Mouse (Mus musculus) embryonic facial prominence, embryonic 15.5 days (tissue): ENCODE results near the gene Dgkb. TPM values are rescaled to one million over a fixed set of nuclear protein-coding genes. Genes with fewer than 3 reads are reported as not detected.

ENCODE experiments used
- ATAC-seq: fragments of 200-750 bp; cut with Nextera tagmentation; 2 replicates; pipeline ENCODE4 v1.8.0; 2017; ENCODE audit warnings: low read depth, moderate TSS enrichment; ENCODE audit not compliant: insufficient number of reproducible peaks, low FRiP score, low TSS enrichment
- H3K27ac ChIP-seq: fragments of 300-500 bp; sonication (generic); replicated peaks from 2 replicates; pipeline ENCODE4 v1.5.1; 2015; ENCODE audit warnings: mild to moderate bottlenecking, inconsistent platforms
- H3K27me3 ChIP-seq: fragments of 300-500 bp; sonication (generic); 2 replicates; pipeline ENCODE4 v1.6.1; 2015; ENCODE audit warnings: inconsistent platforms
- H3K36me3 ChIP-seq: fragments of 300-500 bp; sonication (generic); 2 replicates; pipeline ENCODE4 v1.6.1; 2015; ENCODE audit warnings: mild to moderate bottlenecking, inconsistent platforms
- H3K4me1 ChIP-seq: fragments of 300-500 bp; sonication (generic); 2 replicates; pipeline ENCODE4 v1.6.1; 2015; ENCODE audit warnings: inconsistent platforms
- H3K4me2 ChIP-seq: fragments of 300-500 bp; sonication (generic); replicated peaks from 2 replicates; pipeline ENCODE4 v1.6.1; 2015; ENCODE audit warnings: mild to moderate bottlenecking, inconsistent platforms
- H3K4me3 ChIP-seq: fragments of 300-500 bp; sonication (generic); replicated peaks from 2 replicates; pipeline ENCODE4 v1.5.1; 2015; ENCODE audit warnings: mild to moderate bottlenecking, inconsistent platforms
- H3K9ac ChIP-seq: fragments of 300-500 bp; sonication (generic); 2 replicates; pipeline ENCODE4 v1.6.1; 2015; ENCODE audit warnings: inconsistent platforms
- H3K9me3 ChIP-seq: fragments of 300-500 bp; sonication (generic); replicated peaks from 2 replicates; pipeline ENCODE4 v1.6.1; 2016; ENCODE audit warnings: inconsistent platforms
- WGBS: fragments of 180-500 bp; shearing (Covaris S2); methylation state at CpG from one replicate; pipeline ENCODE4 v1.1.7; 2015; 5-methylcytosine and 5-hydroxymethylcytosine counted together
- polyA plus RNA-seq: library from polyadenylated mRNA; unstranded; fragments of >200 nt; fragmentation: Nextera tagmentation; extraction: Ambion mirVana; gene quantifications from 2 replicates; pipeline ENCODE4 v1.2.1, GENCODE M21; 2015

The Dgkb gene
- polyA plus RNA-seq, 1 experiment from 2014 or later, result 1.3 TPM

GRCm38 (mm10) chr12:37883781-37884180, 66.3 kb downstream of the Dgkb start:
- Histone ChIP-seq H3K9me3 (no peaks in the 10 kb centered on the region), H3K9ac (no peak overlapping the region), H3K4me2 (no peak overlapping the region), H3K4me1 (peaks cover 10% of the 10 kb centered on the region; the same call in 1 of the 2 replicates), H3K4me3 (no peak overlapping the region), H3K27ac (no peak overlapping the region), H3K36me3 (no peaks in the 10 kb centered on the region), H3K27me3 (0 out of 2 replicates have a peak, but pooled peaks cover 4% of the 10 kb centered on the region)
- no peak for ATAC-seq
- 65% methylated on average over 4 of the region's 4 CpGs for WGBS

- Histone ChIP-seq H3K9me3 (no peaks in the 10 kb centered on the region), H3K27ac (no peak overlapping the region), H3K36me3 (no peaks in the 10 kb centered on the region), H3K4me2 (no peak overlapping the region), H3K27me3 (no peaks in the 10 kb centered on the region), H3K4me3 (no peak overlapping the region), H3K9ac (no peak overlapping the region), H3K4me1 (no peaks in the 10 kb centered on the region)
- no peak for ATAC-seq
Observed at GRCm38 (mm10) chr12:37888591-37888990, 71.1 kb downstream of the Dgkb start.

GRCm38 (mm10) chr12:37889431-37889830, 71.9 kb downstream of the Dgkb start:
- H3K4me1 ChIP-seq, result no peaks in the 10 kb centered on the region
- H3K9me3 ChIP-seq, result no peaks in the 10 kb centered on the region
- no peaks in the 10 kb centered on the region for H3K36me3 ChIP-seq
- H3K9ac ChIP-seq, result no peak overlapping the region
- ATAC-seq, result no peak
- no peak overlapping the region for H3K27ac ChIP-seq
- WGBS, result 73% methylated on average over 4 of the region's 4 CpGs
- H3K4me2 ChIP-seq, result no peak overlapping the region
- no peak overlapping the region for H3K4me3 ChIP-seq
- H3K27me3 ChIP-seq, result no peaks in the 10 kb centered on the region

GRCm38 (mm10) chr12:37891336-37891735, 73.8 kb downstream of the Dgkb start:
- no peak overlapping the region for H3K4me3 ChIP-seq
- no peaks in the 10 kb centered on the region for H3K36me3 ChIP-seq
- no peak overlapping the region for H3K27ac ChIP-seq
- no peaks in the 10 kb centered on the region for H3K4me1 ChIP-seq
- H3K4me2 ChIP-seq, result no peak overlapping the region
- WGBS, result 85% methylated on average over 3 of the region's 3 CpGs
- H3K9me3 ChIP-seq, result no peaks in the 10 kb centered on the region
- no peak overlapping the region for H3K9ac ChIP-seq
- no peak for ATAC-seq
- no peaks in the 10 kb centered on the region for H3K27me3 ChIP-seq

- Histone ChIP-seq H3K4me1 (no peaks in the 10 kb centered on the region), H3K36me3 (no peaks in the 10 kb centered on the region), H3K9me3 (no peaks in the 10 kb centered on the region), H3K27me3 (no peaks in the 10 kb centered on the region), H3K27ac (no peak overlapping the region), H3K4me2 (no peak overlapping the region), H3K4me3 (no peak overlapping the region), H3K9ac (no peak overlapping the region)
- 97% methylated on average over 2 of the region's 2 CpGs for WGBS
- ATAC-seq, result no peak
Observed at GRCm38 (mm10) chr12:37942163-37942562, 124.6 kb downstream of the Dgkb start.

GRCm38 (mm10) chr12:37956193-37956592, 138.7 kb downstream of the Dgkb start:
- 70% methylated on average over 4 of the region's 4 CpGs for WGBS
- Histone ChIP-seq H3K9me3 (no peaks in the 10 kb centered on the region), H3K36me3 (no peaks in the 10 kb centered on the region), H3K4me2 (no peak overlapping the region), H3K27ac (no peak overlapping the region), H3K9ac (no peak overlapping the region), H3K4me3 (no peak overlapping the region), H3K27me3 (no peaks in the 10 kb centered on the region), H3K4me1 (no peaks in the 10 kb centered on the region)
- no peak for ATAC-seq

- Histone ChIP-seq H3K9me3 (no peaks in the 10 kb centered on the region), H3K4me1 (no peaks in the 10 kb centered on the region), H3K36me3 (no peaks in the 10 kb centered on the region), H3K27ac (no peak overlapping the region), H3K4me2 (no peak overlapping the region), H3K4me3 (no peak overlapping the region), H3K9ac (no peak overlapping the region), H3K27me3 (no peaks in the 10 kb centered on the region)
- no peak for ATAC-seq
- 55% methylated on average over 1 of the region's 1 CpGs for WGBS
Observed at GRCm38 (mm10) chr12:37971482-37971881, 154.0 kb downstream of the Dgkb start.

- Histone ChIP-seq H3K4me1 (no peaks in the 10 kb centered on the region), H3K9ac (no peak overlapping the region), H3K36me3 (no peaks in the 10 kb centered on the region), H3K4me2 (no peak overlapping the region), H3K27me3 (no peaks in the 10 kb centered on the region), H3K4me3 (no peak overlapping the region), H3K27ac (no peak overlapping the region), H3K9me3 (no peaks in the 10 kb centered on the region)
- WGBS, result 56% methylated on average over 2 of the region's 2 CpGs
- no peak for ATAC-seq
Observed at GRCm38 (mm10) chr12:37978498-37979187, 161.1 kb downstream of the Dgkb start.

- Histone ChIP-seq H3K27ac (no peak overlapping the region), H3K36me3 (no peaks in the 10 kb centered on the region), H3K9me3 (no peaks in the 10 kb centered on the region), H3K4me3 (no peak overlapping the region), H3K4me2 (no peak overlapping the region), H3K4me1 (no peaks in the 10 kb centered on the region), H3K9ac (no peak overlapping the region), H3K27me3 (no peaks in the 10 kb centered on the region)
- ATAC-seq, result no peak
- WGBS, result 68% methylated on average over 1 of the region's 1 CpGs
Observed at GRCm38 (mm10) chr12:37985352-37985751, 167.8 kb downstream of the Dgkb start.

GRCm38 (mm10) chr12:37988066-37988591, 170.6 kb downstream of the Dgkb start:
- no peak overlapping the region for H3K27ac ChIP-seq
- H3K4me1 ChIP-seq, result no peaks in the 10 kb centered on the region
- no peak overlapping the region for H3K4me2 ChIP-seq
- no peaks in the 10 kb centered on the region for H3K36me3 ChIP-seq
- no peaks in the 10 kb centered on the region for H3K9me3 ChIP-seq
- no peak overlapping the region for H3K9ac ChIP-seq
- H3K27me3 ChIP-seq, result no peaks in the 10 kb centered on the region
- H3K4me3 ChIP-seq, result no peak overlapping the region
- ATAC-seq, result no peak
- WGBS, result 53% methylated on average over 1 of the region's 1 CpGs

- Histone ChIP-seq H3K27ac (no peak overlapping the region), H3K4me1 (no peaks in the 10 kb centered on the region), H3K9ac (no peak overlapping the region), H3K36me3 (no peaks in the 10 kb centered on the region), H3K4me3 (no peak overlapping the region), H3K9me3 (no peaks in the 10 kb centered on the region), H3K4me2 (no peak overlapping the region), H3K27me3 (no peaks in the 10 kb centered on the region)
- 83% methylated on average over 1 of the region's 1 CpGs for WGBS
- ATAC-seq, result no peak
Observed at GRCm38 (mm10) chr12:37993221-37993620, 175.7 kb downstream of the Dgkb start.

GRCm38 (mm10) chr12:37996417-37996946, 179.0 kb downstream of the Dgkb start:
- 76% methylated on average over 6 of the region's 6 CpGs for WGBS
- ATAC-seq, result no peak
- Histone ChIP-seq H3K9me3 (no peaks in the 10 kb centered on the region), H3K27ac (no peak overlapping the region), H3K4me2 (no peak overlapping the region), H3K27me3 (no peaks in the 10 kb centered on the region), H3K36me3 (no peaks in the 10 kb centered on the region), H3K4me1 (no peaks in the 10 kb centered on the region), H3K4me3 (no peak overlapping the region), H3K9ac (no peak overlapping the region)
